Mouse (Mus musculus) lung, adult 2 months (tissue): ENCODE data around the gene Smyd1. TPM values are rescaled to one million over a fixed set of nuclear protein-coding genes. Genes with fewer than 3 reads are reported as not detected.
"Not testable (repeated sequence)": the region's sequence is repeated elsewhere in the genome, so short reads cannot be mapped to it uniquely, and the experiment has no call there.

Experiments used
- DNase-seq: peaks from one replicate; pipeline ENCODE4 v3.0.0; 2022
- H3K4me1 ChIP-seq: fragments of 200-500 bp; 2 replicates; pipeline ENCODE4 v1.6.1; 2011; ENCODE audit warnings: low read length; ENCODE audit not compliant: control insufficient read depth, insufficient read depth
- H3K4me3 ChIP-seq: fragments of 200-500 bp; replicated peaks from 2 replicates; pipeline ENCODE3; 2011; ENCODE audit warnings: low read depth, mild to moderate bottlenecking, control low read depth, low read length; ENCODE audit errors: extremely low read depth
- CTCF ChIP-seq: fragments of 200-500 bp; IDR thresholded peaks from 2 replicates; pipeline ENCODE4 v1.5.1; 2011; ENCODE audit warnings: mild to moderate bottlenecking, low read length, control low read depth; ENCODE audit not compliant: insufficient read depth
- POLR2A ChIP-seq: fragments of 200-500 bp; IDR thresholded peaks from 2 replicates; pipeline ENCODE4 v1.6.1; 2011; ENCODE audit warnings: low read depth, mild to moderate bottlenecking, control low read depth, low read length, borderline replicate concordance; ENCODE audit errors: extremely low read depth
- whole genome bisulfite sequencing: fragments of 180-500 bp; shearing (Covaris S2); methylation state at CpG from one replicate; pipeline ENCODE4 v1.1.7; 2018; 5-methylcytosine and 5-hydroxymethylcytosine counted together
- polyA plus RNA-seq: library from polyadenylated mRNA; depleted of rRNA; stranded (reverse); fragments of >200 nt; gene quantifications from 2 replicates; pipeline ENCODE4 v1.2.3, GENCODE M21; 2012

Smyd1 gene
- polyA plus RNA-seq, 1 experiment: 7.0 TPM

- H3K4me3 ChIP-seq: no peak overlapping the region
- no peak for DNase-seq
- WGBS: 87% methylated on average over 6 of the region's 6 CpGs
- no peaks in the 10 kb centered on the region for H3K4me1 ChIP-seq
- TF ChIP-seq POLR2A (no peak), CTCF (no peak)
These were observed 30.2 kb upstream of the Smyd1 start for GRCm38 (mm10) chr6:71352201-71352600.

- DNase-seq: no peak
- H3K4me3 ChIP-seq: no peak overlapping the region
- no peaks in the 10 kb centered on the region for H3K4me1 ChIP-seq
- WGBS: 94% methylated on average over 3 of the region's 3 CpGs
- no peak for TF ChIP-seq POLR2A
- no peak for TF ChIP-seq CTCF
These were observed 29.2 kb upstream of the Smyd1 start for GRCm38 (mm10) chr6:71351201-71351600.

GRCm38 (mm10) chr6:71348006-71348405, 26.0 kb upstream of the Smyd1 start:
- 93% methylated on average over 9 of the region's 9 CpGs for WGBS

GRCm38 (mm10) chr6:71341179-71341578, 19.1 kb upstream of the Smyd1 start:
- no peak for DNase-seq
- WGBS: 86% methylated on average over 9 of the region's 9 CpGs
- Histone ChIP-seq H3K4me1 (no peaks in the 10 kb centered on the region), H3K4me3 (no peak overlapping the region)
- TF ChIP-seq POLR2A (no peak), CTCF (no peak)

More at GRCm38 (mm10) chr6:71348006-71348405, 26.0 kb upstream of the Smyd1 start:
- no peak for DNase-seq
- TF ChIP-seq POLR2A: no peak
- TF ChIP-seq CTCF: no peak
- no peak overlapping the region for H3K4me3 ChIP-seq
- H3K4me1 ChIP-seq: no peaks in the 10 kb centered on the region

- DNase-seq: no peak
- Histone ChIP-seq H3K4me1 (no peaks in the 10 kb centered on the region), H3K4me3 (no peak overlapping the region)
- TF ChIP-seq CTCF (no peak), POLR2A (no peak)
- 64% methylated on average over 4 of the region's 4 CpGs for WGBS
These were observed 17.3 kb upstream of the Smyd1 start for GRCm38 (mm10) chr6:71339351-71339750.

GRCm38 (mm10) chr6:71338941-71339340, 16.9 kb upstream of the Smyd1 start:
- DNase-seq: no peak
- TF ChIP-seq CTCF (no peak), POLR2A (no peak)
- 69% methylated on average over 3 of the region's 3 CpGs for WGBS
- Histone ChIP-seq H3K4me3 (no peak overlapping the region), H3K4me1 (no peaks in the 10 kb centered on the region)

GRCm38 (mm10) chr6:71337666-71338065, 15.6 kb upstream of the Smyd1 start:
- TF ChIP-seq CTCF: no peak
- TF ChIP-seq POLR2A: no peak
- Histone ChIP-seq H3K4me1 (no peaks in the 10 kb centered on the region), H3K4me3 (no peak overlapping the region)
- whole genome bisulfite sequencing: 93% methylated on average over 8 of the region's 8 CpGs
- DNase-seq: no peak

- WGBS: 88% methylated on average over 11 of the region's 11 CpGs
- Histone ChIP-seq H3K4me1 (no peaks in the 10 kb centered on the region), H3K4me3 (no peak overlapping the region)
- no peak for DNase-seq
- TF ChIP-seq POLR2A: no peak
- no peak for TF ChIP-seq CTCF
These were observed 11.7 kb upstream of the Smyd1 start for GRCm38 (mm10) chr6:71333578-71334273.

GRCm38 (mm10) chr6:71333031-71333430, 11.0 kb upstream of the Smyd1 start:
- TF ChIP-seq POLR2A (no peak), CTCF (no peak)
- WGBS: 75% methylated on average over 3 of the region's 3 CpGs
- Histone ChIP-seq H3K4me1 (no peaks in the 10 kb centered on the region), H3K4me3 (no peak overlapping the region)
- no peak for DNase-seq

- WGBS: 65% methylated on average over 11 of the region's 11 CpGs
- TF ChIP-seq CTCF (no peak), POLR2A (no peak)
- no peaks in the 10 kb centered on the region for H3K4me1 ChIP-seq
- no peak for DNase-seq
- no peak overlapping the region for H3K4me3 ChIP-seq
These were observed 10.4 kb upstream of the Smyd1 start for GRCm38 (mm10) chr6:71332236-71332965.

GRCm38 (mm10) chr6:71331491-71331890, 9.5 kb upstream of the Smyd1 start:
- H3K4me3 ChIP-seq, H3K4me1 ChIP-seq, DNase-seq: not testable (repeated sequence)
- 78% methylated on average over 2 of the region's 4 CpGs for WGBS
